Mouse (Mus musculus) embryonic facial prominence, embryonic 11.5 days (tissue): ENCODE measurements at regions not wholly inside any gene's neighbourhood (a gene's known extent, or its start where the extent isn't known, plus 50 kb on each side); places are given as distances from the start of the nearest gene placed in this dataset.
A peak's percentile ranks its signal among the peaks of the same experiment; 100 is the strongest.

ENCODE experiments used
- ATAC-seq: fragments of 200-750 bp; cut with Nextera tagmentation; replicated peaks from 2 replicates; pipeline ENCODE4 v1.8.0; 2017; ENCODE audit warnings: low read depth; ENCODE audit not compliant: insufficient number of reproducible peaks, low FRiP score, low TSS enrichment
- DNase-seq: peaks from one replicate; pipeline ENCODE4 v3.0.0-alpha.2; 2015; ENCODE audit warnings: low spot score
- H3K27ac ChIP-seq: fragments of 300-500 bp; sonication (generic); replicated peaks from 2 replicates; pipeline ENCODE4 v1.5.1; 2014; ENCODE audit warnings: mild to moderate bottlenecking, low read depth, low read length, control low read depth
- H3K27me3 ChIP-seq: fragments of 300-500 bp; sonication (generic); 2 replicates; pipeline ENCODE4 v1.6.1; 2014; ENCODE audit warnings: mild to moderate bottlenecking, low read length, moderate library complexity, mixed read lengths; ENCODE audit not compliant: control insufficient read depth, insufficient read depth
- H3K36me3 ChIP-seq: fragments of 300-500 bp; sonication (generic); replicated peaks from 2 replicates; pipeline ENCODE4 v1.6.1; 2014; ENCODE audit warnings: low read depth, mild to moderate bottlenecking, low read length, moderate library complexity, mixed read lengths; ENCODE audit not compliant: control insufficient read depth, insufficient read depth
- H3K4me1 ChIP-seq: fragments of 300-500 bp; sonication (generic); 2 replicates; pipeline ENCODE4 v1.6.1; 2014; ENCODE audit warnings: low read length, mixed read lengths; ENCODE audit not compliant: control insufficient read depth, insufficient read depth
- H3K4me2 ChIP-seq: fragments of 300-500 bp; sonication (generic); 2 replicates; pipeline ENCODE4 v1.6.1; 2014; ENCODE audit warnings: low read depth, mild to moderate bottlenecking, control low read depth, low read length, moderate library complexity
- H3K4me3 ChIP-seq: fragments of 300-500 bp; sonication (generic); 2 replicates; pipeline ENCODE4 v1.5.1; 2014; ENCODE audit warnings: low read depth, low read length, control low read depth
- H3K9ac ChIP-seq: fragments of 300-500 bp; sonication (generic); replicated peaks from 2 replicates; pipeline ENCODE4 v1.6.1; 2014; ENCODE audit warnings: mild to moderate bottlenecking, control low read depth, low read length
- H3K9me3 ChIP-seq: fragments of 300-500 bp; sonication (generic); replicated peaks from 2 replicates; pipeline ENCODE4 v1.6.1; 2016; ENCODE audit warnings: mild to moderate bottlenecking, low read length, inconsistent platforms, mixed read lengths; ENCODE audit not compliant: control insufficient read depth
- WGBS: fragments of 180-500 bp; shearing (Covaris S2); extraction: QIAGEN DNeasy Blood & Tissue Kit; methylation state at CpG from one replicate; pipeline ENCODE4 v1.1.7; 2014; 5-methylcytosine and 5-hydroxymethylcytosine counted together

GRCm38 (mm10) chr11:19768962-19769361, 155.2 kb upstream of the Spred2 start:
- no peak for ATAC-seq
- WGBS, result 88% methylated on average over 1 of the region's 1 CpGs
- no peak for DNase-seq
- Histone ChIP-seq H3K9me3 (no peaks in the 10 kb centered on the region), H3K9ac (no peak overlapping the region), H3K27ac (no peak overlapping the region), H3K4me2 (no peak overlapping the region), H3K4me1 (no peaks in the 10 kb centered on the region), H3K4me3 (no peak overlapping the region), H3K27me3 (no peaks in the 10 kb centered on the region), H3K36me3 (no peaks in the 10 kb centered on the region)

GRCm38 (mm10) chr11:19774010-19774409, 150.2 kb upstream of the Spred2 start:
- ATAC-seq, result no peak
- whole genome bisulfite sequencing, result 38% methylated on average over 9 of the region's 9 CpGs
- DNase-seq, result no peak

GRCm38 (mm10) chr11:19775741-19776140, 148.4 kb upstream of the Spred2 start:
- H3K9me3 ChIP-seq, result no peaks in the 10 kb centered on the region
- no peaks in the 10 kb centered on the region for H3K27me3 ChIP-seq
- H3K4me1 ChIP-seq, result no peaks in the 10 kb centered on the region
- H3K9ac ChIP-seq, result no peak overlapping the region
- ATAC-seq, result no peak
- no peak overlapping the region for H3K27ac ChIP-seq
- DNase-seq, result no peak
- no peak overlapping the region for H3K4me3 ChIP-seq
- WGBS, result 88% methylated on average over 4 of the region's 4 CpGs
- no peak overlapping the region for H3K4me2 ChIP-seq
- no peaks in the 10 kb centered on the region for H3K36me3 ChIP-seq

More at GRCm38 (mm10) chr11:19774010-19774409, 150.2 kb upstream of the Spred2 start:
- Histone ChIP-seq H3K9me3 (no peaks in the 10 kb centered on the region), H3K4me1 (no peaks in the 10 kb centered on the region), H3K27me3 (no peaks in the 10 kb centered on the region), H3K4me3 (no peak overlapping the region), H3K27ac (no peak overlapping the region), H3K4me2 (no peak overlapping the region), H3K36me3 (no peaks in the 10 kb centered on the region), H3K9ac (no peak overlapping the region)

DNA sequence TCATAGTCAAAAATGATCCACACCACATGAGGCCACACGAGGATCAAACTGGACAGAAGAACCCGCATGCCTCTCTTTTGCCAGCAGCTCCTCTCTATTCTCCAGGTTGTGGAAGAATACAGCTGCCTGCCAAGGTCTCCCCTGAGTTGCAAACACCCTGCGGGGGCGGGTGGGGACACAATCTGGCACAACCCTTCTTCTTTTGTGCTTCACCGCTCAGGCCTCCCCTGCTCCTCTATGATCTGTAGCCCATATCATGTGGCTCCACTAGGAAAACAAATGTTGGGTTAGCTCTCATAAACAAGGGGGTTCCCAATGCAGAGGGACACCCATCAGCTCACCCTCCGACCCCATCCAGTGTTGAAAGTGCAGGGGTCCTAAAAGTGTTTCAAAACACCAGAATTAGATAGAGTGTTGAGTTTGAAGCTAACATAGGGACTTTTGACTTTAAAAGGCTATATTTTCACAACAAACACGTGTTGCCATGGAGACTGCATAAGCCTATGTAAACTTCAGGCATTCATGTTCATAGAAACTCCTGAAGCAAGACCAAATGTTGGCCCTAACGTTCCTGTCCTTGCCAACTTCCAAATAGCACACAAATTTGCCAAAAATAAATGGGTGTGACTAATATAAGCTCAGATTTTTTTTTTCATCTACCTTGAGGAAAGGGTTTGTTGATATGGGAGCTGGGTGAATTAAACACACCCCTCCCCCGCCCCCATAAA, 147.5 kb upstream of the Spred2 start:
- Histone ChIP-seq H3K9ac (no peak overlapping the region), H3K4me3 (no peak overlapping the region), H3K4me2 (no peak overlapping the region), H3K36me3 (no peaks in the 10 kb centered on the region), H3K27ac (no peak overlapping the region), H3K27me3 (no peaks in the 10 kb centered on the region), H3K4me1 (no peaks in the 10 kb centered on the region), H3K9me3 (no peaks in the 10 kb centered on the region)
- DNase-seq, result peak; percentile 9
- 80% methylated on average over 9 of the region's 9 CpGs for WGBS
- ATAC-seq, result no peak

DNA sequence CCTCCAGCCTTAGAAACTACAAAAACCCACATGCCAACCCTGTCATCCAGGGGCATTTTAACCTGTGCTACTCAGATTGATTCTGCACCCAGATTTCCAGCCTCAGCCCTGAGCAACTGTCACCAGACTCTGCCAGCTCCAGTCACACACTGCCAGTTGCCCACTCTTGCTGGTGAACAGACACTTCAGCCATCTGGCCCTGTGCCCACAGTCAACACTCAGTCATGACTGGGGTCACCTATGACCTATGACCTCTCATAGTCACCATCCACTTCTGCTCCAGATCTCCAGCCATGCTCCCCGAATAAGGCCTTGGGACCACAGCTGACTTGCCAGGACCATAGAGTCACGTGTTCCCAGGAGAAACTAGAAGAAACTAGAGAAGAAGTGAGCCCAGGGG, 146.0 kb upstream of the Spred2 start:
- no peak for DNase-seq
- ATAC-seq, result no peak
- no peaks in the 10 kb centered on the region for H3K27me3 ChIP-seq
- 79% methylated on average over 2 of the region's 2 CpGs for WGBS
- H3K9me3 ChIP-seq, result no peaks in the 10 kb centered on the region
- H3K4me2 ChIP-seq, result no peak overlapping the region
- no peak overlapping the region for H3K9ac ChIP-seq
- no peaks in the 10 kb centered on the region for H3K36me3 ChIP-seq
- H3K4me1 ChIP-seq, result no peaks in the 10 kb centered on the region
- no peak overlapping the region for H3K27ac ChIP-seq
- H3K4me3 ChIP-seq, result no peak overlapping the region

- DNase-seq, result no peak
Measured at GRCm38 (mm10) chr11:19785110-19785509, 139.1 kb upstream of the Spred2 start.

DNA sequence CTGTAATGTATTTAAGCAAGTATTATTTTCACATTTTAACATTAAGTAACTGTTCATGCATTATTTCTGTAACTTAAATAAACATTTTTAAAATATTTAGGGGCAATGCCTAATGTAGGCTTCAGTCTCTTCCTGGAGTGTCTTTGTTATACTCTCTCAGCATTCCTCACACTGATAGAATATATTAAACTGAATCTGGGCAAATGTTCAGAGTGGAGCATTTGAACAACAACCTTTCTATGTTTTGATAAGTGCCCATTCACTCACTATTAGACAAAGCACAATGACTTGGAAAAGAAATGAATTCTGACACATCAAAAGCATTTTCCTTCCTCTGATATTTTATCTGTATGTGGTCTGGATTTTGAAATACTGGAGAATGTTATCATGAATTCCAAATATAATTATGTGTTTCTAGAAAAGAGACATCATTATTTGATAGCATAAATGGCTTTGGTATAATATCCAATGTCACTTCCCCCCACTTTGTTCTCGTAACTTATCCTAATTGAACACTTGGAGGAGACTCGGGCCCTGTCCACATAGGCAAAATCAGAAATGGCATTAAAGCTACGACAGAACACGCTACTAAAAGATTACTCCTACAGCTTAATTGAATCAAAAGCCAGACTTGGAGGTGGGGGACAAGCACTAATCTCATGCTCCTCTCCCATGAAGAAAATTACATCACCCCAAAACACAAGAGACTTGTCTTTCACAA, 127.1 kb upstream of the Spred2 start:
- Histone ChIP-seq H3K27ac (no peak overlapping the region), H3K9ac (no peak overlapping the region), H3K4me2 (no peak overlapping the region), H3K27me3 (no peaks in the 10 kb centered on the region), H3K36me3 (no peaks in the 10 kb centered on the region), H3K4me1 (no peaks in the 10 kb centered on the region), H3K9me3 (no peaks in the 10 kb centered on the region), H3K4me3 (no peak overlapping the region)
- 70% methylated on average over 4 of the region's 4 CpGs for WGBS
- no peak for ATAC-seq
- DNase-seq, result no peak

More at GRCm38 (mm10) chr11:19785110-19785509, 139.1 kb upstream of the Spred2 start:
- H3K27ac ChIP-seq, result no peak overlapping the region
- no peak overlapping the region for H3K4me2 ChIP-seq
- H3K9ac ChIP-seq, result no peak overlapping the region
- no peaks in the 10 kb centered on the region for H3K27me3 ChIP-seq
- WGBS, result 51% methylated on average over 14 of the region's 14 CpGs
- no peaks in the 10 kb centered on the region for H3K9me3 ChIP-seq
- H3K4me1 ChIP-seq, result no peaks in the 10 kb centered on the region
- no peak overlapping the region for H3K4me3 ChIP-seq
- no peak for ATAC-seq
- no peaks in the 10 kb centered on the region for H3K36me3 ChIP-seq

DNA sequence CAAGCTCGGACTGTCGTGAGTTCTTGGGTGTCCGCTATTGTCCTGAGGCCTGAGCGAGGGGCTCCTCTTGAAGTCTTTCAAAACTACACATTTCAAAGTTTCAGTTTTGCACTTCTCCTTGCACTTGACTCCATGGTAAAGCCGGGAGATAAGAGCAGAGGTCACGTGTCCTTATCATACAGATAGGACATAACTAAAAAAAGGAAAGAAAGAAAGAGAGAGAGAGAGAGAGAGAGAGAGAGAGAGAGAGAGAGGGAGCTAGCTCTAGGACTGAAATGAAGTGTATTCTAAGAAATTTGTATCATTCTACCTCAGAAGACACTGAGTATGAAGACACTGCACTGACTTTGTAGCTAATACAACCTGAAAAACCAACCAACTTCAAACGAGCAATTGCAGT, 114.8 kb upstream of the Spred2 start:
- no peak for ATAC-seq
- 83% methylated on average over 7 of the region's 7 CpGs for WGBS

More for the DNA sequence above, 114.8 kb upstream of the Spred2 start:
- H3K4me1 ChIP-seq, result peaks cover 2% of the 10 kb centered on the region
- H3K4me2 ChIP-seq, result no peak overlapping the region
- DNase-seq, result no peak
- no peaks in the 10 kb centered on the region for H3K27me3 ChIP-seq
- H3K27ac ChIP-seq, result no peak overlapping the region
- H3K9me3 ChIP-seq, result no peaks in the 10 kb centered on the region
- H3K9ac ChIP-seq, result no peak overlapping the region
- no peaks in the 10 kb centered on the region for H3K36me3 ChIP-seq
- H3K4me3 ChIP-seq, result no peak overlapping the region
